Mouse (Mus musculus): ENCODE measurements around the gene H3f3a.
A peak's percentile ranks its signal among the peaks of the same experiment; 100 is the strongest.

- no peak for TF ChIP-seq POLR2A (IDR thresholded peaks at IDR 0.05; ENCODE audit: low read depth, low read length)
- 0 out of 2 replicates have a peak, but pooled peaks have one; percentile 15 for TF ChIP-seq CTCF (conservative IDR thresholded peaks at IDR 0.05; ENCODE audit: insufficient read depth, insufficient read length, low read depth, low read length)
Measured at GRCm38 (mm10) chr1:180794170-180794569, 19.6 kb downstream of the H3f3a start.

Data from kidney, adult 2 months (tissue).